Mouse (Mus musculus) cerebellum, adult 8-10 months (tissue): ENCODE measurements around the gene Rpap3.

ENCODE experiments used
- DNase-seq: peaks from one replicate; pipeline ENCODE4 v3.0.0; 2022

The Rpap3 gene

DNA sequence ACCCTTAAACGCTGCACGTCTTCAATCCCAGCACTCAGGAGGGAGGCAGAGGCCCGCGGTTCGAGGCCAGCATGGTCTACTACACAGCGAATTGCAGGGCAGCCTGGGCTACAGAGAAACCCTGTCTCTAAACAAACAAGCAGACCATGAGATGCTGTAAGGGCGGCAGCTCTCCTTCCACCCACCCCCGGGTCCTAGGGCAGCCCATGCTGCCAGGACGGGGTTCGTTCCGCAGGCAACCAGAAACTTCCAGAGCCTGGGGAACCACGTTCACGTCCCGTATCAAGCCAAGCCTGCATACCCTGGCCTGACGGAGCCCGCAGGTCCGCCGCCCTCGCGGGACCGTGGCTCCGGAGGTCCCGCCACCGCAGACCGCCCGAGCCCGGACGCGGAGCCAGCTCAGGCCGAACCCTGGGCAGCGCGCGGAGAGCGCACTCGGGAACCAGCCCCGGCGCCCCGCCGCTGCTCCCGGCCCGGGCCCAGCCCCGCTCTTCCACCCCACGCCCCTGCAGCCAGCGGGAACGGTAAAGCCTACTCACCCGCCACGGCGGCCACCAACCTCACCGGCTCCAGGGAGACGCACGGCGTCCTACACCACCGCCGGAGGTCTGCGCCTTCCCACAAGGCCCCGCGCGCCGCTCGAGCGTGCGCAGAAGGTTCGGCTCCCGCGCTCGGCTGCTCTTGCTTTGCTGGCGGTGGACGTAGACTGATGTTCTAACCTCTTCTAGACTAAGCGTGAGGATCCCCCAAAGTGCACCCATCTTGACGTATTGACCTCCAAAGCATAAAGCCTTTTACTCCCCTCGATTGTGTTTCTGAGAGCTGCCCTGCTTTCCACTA is at the start of gene Rpap3:
Rpap3 (minus strand) TSS at position 615 of the 840 bp plus-strand sequence.
- peak; percentile 83 for DNase-seq

GRCm38 (mm10) chr15:97755361-97755760 is 49.7 kb upstream of the Rpap3 start:
- DNase-seq = no peak

GRCm38 (mm10) chr15:97754476-97754875 is 48.9 kb upstream of the Rpap3 start:
- DNase-seq = no peak

DNA sequence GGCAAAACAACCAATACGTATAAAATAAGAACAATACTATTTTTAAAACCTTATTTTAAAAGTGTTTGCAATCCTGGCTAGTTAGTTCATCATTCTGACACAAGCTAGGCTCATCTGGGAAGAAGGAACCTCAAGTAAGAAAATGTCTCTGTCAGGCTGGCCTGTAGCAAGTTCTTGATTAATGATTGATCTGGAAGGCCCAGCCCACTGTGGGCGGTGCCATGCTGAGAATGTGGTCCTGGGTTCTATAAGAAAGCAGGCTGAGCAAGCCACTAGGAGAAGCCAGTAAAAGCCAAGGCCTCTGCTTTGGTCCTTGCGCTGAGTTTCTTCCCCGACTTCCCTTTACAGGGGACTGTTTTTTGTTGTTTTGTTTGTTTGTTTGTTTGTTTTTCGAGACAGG is 46.9 kb upstream of the Rpap3 start:
- DNase-seq = no peak

DNA sequence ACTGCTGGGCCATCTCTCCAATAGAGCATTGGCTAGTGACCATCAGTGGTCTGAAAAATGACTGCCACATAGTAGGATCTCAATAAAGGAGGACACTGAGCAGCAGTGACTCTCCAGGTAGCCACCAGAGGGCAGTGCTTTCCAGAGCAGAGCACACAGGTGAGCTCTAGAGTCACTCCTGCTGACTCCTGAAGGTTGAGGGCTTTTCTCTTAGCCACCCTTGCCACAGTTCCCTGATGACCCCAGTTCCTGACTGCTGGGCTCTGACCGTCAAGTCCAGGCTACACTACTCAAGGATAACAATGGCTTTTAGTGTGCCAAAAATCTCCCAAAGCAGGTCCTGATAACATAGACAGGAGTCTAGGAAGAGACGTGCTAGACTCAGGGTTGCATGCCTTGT is 46.1 kb upstream of the Rpap3 start:
- DNase-seq = no peak

GRCm38 (mm10) chr15:97750697-97751096 is 45.1 kb upstream of the Rpap3 start:
- peak; percentile 18 for DNase-seq

DNA sequence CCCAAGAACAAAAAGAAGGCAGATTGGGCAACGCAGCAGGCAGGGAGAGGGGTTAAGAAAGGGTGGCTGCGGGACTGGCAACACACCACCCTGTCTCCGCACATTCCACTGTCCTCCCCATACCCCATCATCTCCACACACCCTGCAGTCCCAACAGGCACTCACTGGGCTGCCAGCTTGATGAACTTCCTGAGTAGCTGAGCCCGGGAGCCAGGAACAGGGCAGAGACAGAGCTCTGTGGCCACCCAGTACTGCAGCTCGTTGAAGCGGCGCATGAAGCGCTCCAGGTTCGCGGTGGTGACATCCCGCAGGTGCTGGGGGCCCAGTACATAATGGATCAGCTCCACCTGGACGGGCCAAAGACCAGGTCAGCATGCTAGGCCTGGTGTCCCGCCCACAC is 44.2 kb upstream of the Rpap3 start:
- no peak for DNase-seq

DNA sequence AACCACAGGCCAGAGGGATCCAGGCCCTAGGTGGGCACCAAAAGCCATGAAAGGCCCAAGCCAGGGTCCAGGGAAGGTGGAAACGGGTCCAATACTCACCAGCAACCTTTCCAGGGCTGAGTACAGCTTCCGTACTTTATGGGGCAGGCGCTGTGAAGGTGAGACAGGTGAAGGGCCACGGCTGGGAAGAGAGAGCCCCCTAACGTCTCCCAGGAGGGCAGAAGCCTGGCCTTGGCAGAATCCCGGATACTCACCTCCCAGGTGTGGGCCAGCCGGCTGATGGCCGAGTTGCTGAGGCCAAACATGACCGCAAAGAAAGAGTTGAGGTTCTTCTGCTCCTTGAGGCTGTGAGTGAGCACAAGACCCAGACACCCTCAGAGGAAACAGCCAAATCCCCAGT is 43.8 kb upstream of the Rpap3 start:
- no peak for DNase-seq

GRCm38 (mm10) chr15:97748964-97749363 is 43.3 kb upstream of the Rpap3 start:
- DNase-seq = no peak

DNA sequence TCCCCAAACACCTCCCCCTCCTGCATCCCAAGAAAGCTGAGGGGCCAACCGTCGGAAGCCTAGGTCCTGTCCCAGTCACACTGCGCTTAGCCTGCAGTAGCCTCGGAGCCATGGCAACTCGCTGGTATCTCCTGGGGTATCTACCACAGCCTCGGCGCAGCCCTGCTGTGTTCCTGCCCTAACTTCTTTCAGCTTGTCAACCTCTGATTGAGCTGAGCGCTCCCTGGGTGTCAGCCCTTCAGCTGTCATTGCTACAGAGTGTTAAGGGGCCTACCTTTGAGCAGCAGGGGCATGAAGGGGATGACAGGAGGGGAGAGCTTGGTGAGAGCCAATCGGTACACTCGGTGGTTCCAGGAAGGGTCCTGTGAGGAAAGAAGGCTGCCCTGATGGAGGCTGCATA is 42.7 kb upstream of the Rpap3 start:
- no peak for DNase-seq

DNA sequence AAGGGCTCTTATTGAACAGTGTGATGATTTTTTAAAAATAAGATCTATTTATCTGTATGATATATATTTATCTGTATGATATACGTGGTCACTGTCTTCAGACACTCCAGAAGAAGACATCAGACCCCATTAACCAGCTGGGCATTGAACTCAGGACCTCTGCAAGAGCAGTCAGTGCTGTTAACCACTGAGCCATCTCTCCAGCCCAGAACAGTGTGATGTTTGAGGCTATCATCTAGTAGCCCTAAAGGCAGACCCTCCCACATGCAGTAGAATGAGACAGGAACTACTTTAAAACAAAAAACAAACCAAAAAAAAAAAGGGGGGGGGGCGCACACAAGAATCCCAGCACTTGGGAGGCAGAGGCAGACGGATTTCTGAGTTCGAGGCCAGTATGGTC is 41.9 kb upstream of the Rpap3 start:
- DNase-seq = no peak

- no peak for DNase-seq
These were observed 41.1 kb upstream of the Rpap3 start for GRCm38 (mm10) chr15:97746748-97747147.

DNA sequence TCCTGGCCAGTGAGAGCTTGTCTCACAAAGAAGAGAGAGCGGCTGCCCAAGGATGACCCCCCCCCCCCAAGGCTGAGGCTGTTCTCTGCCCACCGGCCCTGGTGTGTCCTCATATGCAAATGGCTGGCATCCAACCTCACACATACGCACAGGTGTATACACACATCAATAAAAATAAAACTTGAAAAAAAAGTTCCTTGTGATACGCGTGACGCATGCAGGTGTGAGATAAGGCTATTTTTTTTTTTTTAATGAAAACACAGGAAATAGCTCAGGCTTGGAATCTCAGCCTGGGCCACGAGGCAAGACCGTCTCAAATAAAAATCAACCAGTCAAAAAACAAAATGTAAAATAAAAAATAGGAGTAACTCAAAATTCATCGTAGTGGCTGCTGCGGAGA is 40.7 kb upstream of the Rpap3 start:
- no peak for DNase-seq

DNA sequence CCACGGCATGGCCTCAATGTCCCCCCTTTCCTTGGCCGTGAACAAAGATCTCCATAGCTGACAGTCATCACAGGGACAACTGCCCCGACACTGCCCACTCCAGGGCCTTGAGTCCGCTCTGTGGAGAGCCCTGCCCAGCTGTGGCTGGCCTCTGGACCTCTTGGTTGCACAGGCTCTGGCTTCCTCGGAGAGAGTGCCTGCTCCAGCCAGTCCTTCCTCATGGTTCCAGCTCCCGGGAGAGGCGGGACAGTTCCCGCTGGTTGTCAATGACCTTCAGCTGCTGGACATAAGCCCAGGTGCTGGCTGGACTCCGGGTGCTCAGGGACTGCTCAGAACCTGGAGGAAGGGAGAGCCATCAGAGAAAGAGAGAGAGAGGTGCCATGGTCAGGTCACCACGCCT is 39.7 kb upstream of the Rpap3 start:
- no peak for DNase-seq

DNA sequence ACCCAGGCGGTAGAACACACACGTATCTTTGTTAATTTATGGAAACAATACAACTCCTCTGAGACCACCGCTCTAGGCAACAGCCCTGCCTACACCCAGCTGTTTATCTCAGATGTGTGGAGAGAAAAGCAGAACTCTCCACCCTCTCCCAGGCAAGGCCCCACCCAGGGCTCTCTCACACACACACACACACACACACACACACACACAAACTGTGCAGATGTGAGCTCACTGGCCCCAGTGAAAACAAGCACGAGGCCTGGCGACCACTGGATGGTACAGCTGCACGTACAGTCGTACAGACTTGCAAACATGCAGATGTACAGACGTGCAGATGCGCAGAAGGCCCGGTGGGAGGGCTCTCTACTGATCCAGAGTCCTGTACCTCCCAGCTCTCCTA is 39.3 kb upstream of the Rpap3 start:
- no peak for DNase-seq

- no peak for DNase-seq
These were observed 38.4 kb upstream of the Rpap3 start for GRCm38 (mm10) chr15:97743961-97744525.

GRCm38 (mm10) chr15:97743210-97743609 is 37.6 kb upstream of the Rpap3 start:
- no peak for DNase-seq

- DNase-seq = no peak
These were observed 37.0 kb upstream of the Rpap3 start for GRCm38 (mm10) chr15:97742600-97742999.

DNA sequence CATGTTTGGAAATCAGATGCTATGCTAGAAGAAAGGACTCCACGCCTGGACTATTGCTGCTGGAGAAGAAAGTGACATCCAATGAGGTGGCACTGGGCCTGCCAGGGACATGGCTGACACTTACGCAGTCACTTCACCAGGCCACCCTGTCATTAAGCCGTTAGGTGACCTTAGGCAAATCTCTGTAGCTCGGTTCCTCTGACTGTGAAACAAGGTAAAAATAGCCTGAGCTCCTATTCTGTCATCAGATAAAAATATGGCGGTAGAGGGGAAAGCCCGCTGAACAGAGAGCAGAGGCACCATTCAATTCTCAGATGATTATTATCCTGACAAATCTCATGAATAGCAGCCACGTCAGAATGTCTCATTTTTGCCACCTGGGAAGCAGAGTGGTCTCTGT is 36.4 kb upstream of the Rpap3 start:
- no peak for DNase-seq

GRCm38 (mm10) chr15:97741662-97742061 is 36.0 kb upstream of the Rpap3 start:
- DNase-seq = no peak

- no peak for DNase-seq
These were observed 34.7 kb upstream of the Rpap3 start for GRCm38 (mm10) chr15:97740283-97740732.

- DNase-seq = no peak
These were observed 33.3 kb upstream of the Rpap3 start for GRCm38 (mm10) chr15:97738923-97739322.

DNA sequence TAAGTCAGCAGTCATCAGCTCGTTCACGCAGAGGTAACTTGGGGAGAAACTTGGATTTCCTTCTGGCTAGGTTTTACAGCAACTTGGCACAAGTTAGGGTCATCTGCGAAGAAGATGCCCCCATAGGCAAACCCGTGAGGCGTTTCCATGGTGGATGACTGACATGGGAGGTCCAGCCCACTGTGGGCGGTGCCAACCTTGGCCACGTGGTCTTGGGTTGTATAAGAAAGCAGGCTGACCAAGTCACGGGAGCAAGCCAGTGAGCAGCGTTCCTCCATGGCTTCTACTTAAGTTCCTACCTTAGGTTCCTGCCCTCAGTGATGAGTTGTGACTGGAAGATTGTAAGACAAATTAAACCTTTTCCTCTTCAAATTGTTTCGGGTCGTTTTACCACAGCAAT is 26.4 kb upstream of the Rpap3 start:
- DNase-seq = no peak

GRCm38 (mm10) chr15:97731111-97731510 is 25.5 kb upstream of the Rpap3 start, which contains the start of gene Endou:
Gene Endou, minus strand, starts transcription at chr15:97731339.
- DNase-seq = no peak

DNA sequence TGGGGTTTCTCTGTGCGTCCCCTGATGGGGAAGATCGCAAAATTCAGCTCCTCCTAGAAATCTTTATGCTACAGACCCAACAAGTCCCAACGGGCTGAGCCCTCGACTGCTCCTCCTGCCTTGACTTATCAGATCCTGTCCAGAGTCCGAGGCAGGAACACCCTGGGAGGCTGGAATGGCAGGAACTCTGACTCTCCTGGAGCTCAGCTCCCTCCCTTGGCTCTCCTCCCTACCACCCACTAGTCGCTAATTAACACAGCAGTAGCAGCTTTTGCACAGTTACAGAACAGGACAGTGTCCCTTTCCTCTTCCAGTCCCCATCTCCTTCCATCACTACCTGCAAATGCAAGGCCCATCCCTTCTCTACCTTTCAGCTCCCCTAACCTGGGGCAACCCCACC is 24.7 kb upstream of the Rpap3 start:
- DNase-seq = no peak
